Mouse (Mus musculus): ENCODE data around the gene Npas2.

Gene Npas2

DNA sequence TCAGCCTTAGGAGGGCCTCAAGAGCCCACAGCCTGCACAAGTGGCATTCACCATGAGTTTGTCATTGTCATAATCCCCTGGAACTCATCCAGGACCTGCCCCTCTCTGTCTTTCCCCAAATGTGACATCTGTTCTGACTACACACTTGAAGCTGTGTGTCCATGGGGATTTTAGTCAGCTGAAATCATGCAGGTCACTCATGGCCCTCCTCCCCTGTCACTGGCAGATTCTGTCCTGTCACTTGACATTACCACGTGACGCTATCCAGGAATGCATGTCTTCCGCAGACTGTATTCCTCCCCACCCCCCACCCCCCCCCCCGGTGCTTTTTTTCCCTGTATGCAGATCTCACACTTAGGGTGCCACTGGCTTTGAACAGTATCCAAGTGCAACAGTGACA lies 94.3 kb downstream of the Npas2 start:
- no peak for DNase-seq

GRCm38 (mm10) chr1:39288425-39288824 lies 94.9 kb downstream of the Npas2 start:
- no peak for DNase-seq

GRCm38 (mm10) chr1:39292001-39292400 lies 98.5 kb downstream of the Npas2 start:
- no peak for DNase-seq

- no peak for DNase-seq
Measured at GRCm38 (mm10) chr1:39298294-39298693, 104.8 kb downstream of the Npas2 start.

GRCm38 (mm10) chr1:39300243-39300642 lies 106.7 kb downstream of the Npas2 start:
- no peak for DNase-seq

DNA sequence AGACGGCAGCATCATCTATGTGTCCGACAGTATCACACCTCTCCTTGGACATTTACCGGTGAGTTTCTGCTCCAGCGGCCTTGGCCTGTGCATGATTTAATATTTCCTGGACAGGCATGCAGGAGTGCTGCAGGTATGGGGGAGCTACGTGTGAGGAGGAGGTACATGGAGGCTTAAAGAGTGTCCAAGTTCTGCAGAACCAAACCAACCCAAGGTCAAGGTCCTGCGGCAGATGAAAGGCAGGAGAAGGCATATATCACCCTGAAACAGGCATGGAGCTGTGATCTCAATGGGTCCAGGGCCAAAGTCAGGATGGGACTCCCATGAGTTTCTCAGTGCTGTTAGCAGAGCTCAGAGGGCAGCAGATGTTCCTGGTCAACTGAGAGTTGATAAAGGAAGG lies 107.1 kb downstream of the Npas2 start:
- no peak for DNase-seq

- no peak for DNase-seq
Measured at GRCm38 (mm10) chr1:39302246-39302645, 108.7 kb downstream of the Npas2 start.

GRCm38 (mm10) chr1:39303054-39303649 lies 109.6 kb downstream of the Npas2 start:
- no peak for DNase-seq

- DNase-seq, result no peak
Measured at GRCm38 (mm10) chr1:39307291-39307690, 113.8 kb downstream of the Npas2 start.

DNA sequence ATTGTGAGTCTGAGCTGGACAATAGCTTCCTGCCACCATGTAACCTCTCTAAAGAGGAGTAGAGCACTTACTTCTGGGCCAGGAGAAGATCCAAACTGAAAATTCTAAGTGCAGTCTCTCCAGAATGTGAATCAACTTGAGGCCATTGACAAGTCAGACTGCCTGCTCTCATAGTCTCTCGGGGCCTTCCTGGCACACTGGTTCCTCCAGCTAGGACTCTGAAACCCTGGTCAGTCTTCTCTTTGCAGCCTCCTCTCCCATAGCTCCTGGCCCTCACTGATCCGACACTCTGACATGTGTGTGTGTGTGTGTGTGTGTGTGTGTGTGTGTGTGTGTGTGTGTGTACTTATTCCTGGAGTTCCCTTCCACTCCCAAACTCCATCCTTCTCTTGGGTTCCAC lies 114.4 kb downstream of the Npas2 start:
- no peak for DNase-seq

DNA sequence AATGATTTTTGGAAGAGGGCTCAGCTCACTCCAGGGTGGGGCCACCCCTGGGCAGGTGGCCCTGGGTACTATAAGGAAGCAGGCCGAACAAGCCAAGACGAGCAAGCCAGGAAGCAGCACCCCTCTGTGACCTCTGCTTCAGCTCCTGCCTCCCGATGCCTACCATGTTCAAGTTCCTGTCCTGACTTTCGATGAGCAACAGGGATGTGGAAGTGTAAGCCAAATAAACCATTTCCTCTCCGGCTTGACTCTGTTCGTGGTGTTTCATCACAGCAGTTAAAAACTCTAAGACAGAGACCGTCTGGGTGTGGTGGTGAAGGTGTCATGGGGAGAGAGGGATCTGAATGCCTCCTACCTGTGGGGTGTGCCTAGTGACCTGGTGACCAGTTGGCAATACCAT lies 116.0 kb downstream of the Npas2 start:
- DNase-seq, result no peak

DNA sequence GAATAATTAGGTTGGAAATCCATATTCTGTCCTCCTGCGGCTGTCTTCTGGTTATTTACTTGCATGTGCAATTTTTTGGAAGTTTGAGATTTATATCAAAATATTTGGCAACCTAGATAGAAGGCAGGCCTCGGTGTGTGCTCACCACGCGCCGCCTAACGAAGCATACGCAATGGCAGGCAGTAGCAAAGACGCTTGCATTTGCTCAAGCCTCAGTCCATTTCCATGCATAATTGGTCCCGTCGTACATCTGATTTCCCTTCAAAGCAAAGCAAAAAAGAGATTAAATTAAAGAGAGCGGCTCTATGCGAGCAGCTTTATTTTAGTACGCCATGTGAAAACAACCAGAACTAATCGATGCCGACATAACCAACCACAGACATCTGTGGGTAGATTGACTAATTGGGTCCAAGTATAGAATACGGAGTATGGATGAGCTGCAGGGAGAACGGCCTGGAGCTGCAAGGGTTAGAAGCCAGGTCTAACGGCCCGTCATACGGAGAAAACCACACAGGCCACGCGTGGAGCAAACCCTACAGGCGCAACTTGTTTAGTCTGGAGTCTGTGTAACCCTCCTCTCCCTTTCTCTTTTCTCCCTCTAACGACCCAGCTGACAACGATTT lies 118.9 kb downstream of the Npas2 start:
- DNase-seq, result no peak

DNA sequence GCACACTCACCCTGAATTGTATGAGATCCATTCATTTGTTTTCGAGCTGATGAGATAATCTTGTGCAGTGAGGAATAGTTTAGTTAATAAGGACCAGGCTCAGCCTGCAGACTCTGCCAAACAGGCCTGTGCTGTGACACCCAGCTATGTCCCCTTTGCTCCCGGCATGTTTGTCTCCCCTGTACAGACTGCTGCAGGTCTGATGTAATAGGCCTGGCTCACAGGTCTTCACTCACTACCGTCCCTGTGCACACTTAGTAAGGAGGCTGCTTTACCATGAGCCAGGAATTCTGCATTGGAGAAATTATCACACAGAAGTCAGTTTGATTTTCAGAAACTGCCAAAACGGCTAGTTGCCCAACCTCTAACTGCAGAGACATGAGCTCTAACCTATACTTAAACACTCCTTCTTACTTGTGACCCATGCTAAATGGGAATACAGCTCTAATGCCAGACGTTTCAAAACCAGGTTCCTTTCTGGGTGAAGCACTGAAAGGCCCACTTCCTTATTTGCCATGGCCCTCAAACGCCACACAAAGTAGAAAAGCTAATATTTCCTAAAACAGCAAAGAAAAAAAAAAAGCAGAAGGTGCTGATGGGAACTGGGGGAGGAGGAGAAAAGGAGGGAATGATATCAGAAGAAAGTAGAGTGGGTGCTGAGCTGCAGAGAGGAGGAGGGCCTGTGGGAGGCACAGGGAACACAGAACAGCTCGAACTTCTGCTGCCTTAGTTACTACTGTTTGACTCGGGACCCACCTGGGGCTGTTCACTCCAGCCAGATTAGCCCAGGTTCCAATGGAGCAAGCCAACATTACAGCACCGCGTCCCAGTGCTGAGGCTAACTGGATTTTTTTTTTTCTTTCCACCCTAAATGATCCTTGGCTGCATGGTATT lies 120.1 kb downstream of the Npas2 start:
- DNase-seq, result no peak

DNA sequence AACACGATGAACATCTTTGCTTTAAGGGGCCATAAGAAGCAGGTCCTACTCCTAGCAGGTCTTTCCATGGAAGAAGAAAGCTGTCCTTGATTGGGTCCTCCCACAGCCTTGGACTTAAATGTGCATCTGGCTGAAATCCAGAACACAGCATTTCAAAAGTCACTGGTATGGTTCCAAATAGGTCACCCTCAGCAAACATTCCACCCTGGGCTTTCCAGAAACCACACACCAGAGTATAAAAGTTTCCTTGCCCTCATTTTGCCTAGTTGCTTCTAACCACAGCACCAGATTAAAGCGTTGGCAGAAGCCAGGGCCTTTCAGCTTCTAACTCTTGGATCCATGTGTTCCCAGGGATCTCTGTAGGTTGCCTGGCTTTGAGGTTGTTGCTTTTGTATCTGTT lies 124.4 kb downstream of the Npas2 start:
- DNase-seq, result no peak

DNA sequence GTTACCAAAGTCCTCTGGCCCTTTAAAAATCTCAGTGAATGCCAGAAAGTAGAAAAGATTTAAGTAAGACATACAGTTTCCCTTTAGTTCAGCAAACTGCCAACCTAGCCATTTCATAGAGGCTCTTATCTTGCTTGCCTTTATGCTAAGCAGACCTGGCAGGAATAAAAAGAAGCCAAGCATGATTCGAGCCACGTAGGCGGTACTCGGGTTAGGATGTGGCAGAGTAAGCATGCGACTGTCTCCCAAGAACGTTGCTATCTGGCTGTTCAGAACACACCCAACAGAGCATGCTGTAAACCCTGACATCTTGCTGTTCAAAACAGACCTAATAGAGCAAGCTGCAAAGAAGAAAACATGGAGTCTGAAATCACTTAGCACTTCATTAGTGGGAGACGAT lies 125.3 kb downstream of the Npas2 start:
- DNase-seq, result no peak

- no peak for DNase-seq
Measured at GRCm38 (mm10) chr1:39321954-39322353, 128.4 kb downstream of the Npas2 start.

GRCm38 (mm10) chr1:39325228-39325627 lies 131.7 kb downstream of the Npas2 start:
- no peak for DNase-seq

DNA sequence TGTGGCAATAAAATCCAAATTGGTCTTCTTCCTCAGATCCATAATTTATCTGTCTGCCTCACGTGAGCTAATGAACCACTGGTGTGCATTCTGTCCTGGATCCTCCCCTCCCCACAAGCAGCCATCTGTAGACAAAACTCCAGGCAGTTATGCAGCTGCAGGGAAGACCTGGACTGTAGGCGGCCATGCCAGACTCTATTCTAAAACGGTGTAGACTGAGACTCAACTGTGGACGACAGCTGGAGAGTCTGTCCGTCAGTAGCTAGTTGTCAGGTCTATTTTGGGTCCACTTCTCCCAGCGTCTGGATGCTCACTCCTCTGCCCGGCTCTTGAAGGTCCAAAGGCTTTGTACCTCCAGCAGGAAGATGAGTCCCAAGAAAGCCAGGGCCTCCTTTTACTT lies 134.0 kb downstream of the Npas2 start:
- DNase-seq, result no peak

DNA sequence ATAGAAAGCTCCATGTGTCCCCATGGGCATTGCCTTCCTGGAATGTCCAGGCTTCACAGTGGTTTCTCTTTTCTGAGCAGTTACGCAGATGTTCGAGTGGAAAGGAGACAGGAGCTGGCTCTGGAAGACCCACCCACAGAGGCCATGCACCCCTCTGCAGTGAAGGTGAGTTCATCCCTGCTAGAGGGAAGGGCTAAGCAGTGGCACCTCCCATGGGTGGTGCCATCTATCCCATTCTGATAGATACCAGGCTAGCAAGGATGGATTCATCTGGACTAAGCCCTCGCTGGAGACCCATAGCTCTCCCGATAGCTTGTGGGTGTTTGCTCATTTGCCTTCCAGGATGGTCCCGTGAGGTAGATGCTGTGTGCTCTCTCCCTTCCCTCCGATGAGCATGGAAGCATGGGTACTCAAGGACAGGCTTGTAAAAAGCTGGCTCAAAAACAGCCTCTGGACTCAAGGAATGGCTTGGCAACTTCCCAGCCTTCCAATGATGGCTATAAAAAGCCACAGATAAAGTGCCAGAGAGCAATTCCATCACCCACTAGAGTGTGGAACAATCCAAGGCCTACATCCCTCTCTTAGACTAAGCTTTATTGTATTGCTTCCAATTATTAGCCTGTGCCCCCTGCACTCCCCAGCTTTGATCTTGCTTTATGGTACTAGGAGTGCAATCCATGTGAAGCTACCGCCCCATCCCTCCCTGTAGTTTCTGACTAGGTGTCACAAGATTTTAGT lies 137.5 kb downstream of the Npas2 start:
- no peak for DNase-seq

DNA sequence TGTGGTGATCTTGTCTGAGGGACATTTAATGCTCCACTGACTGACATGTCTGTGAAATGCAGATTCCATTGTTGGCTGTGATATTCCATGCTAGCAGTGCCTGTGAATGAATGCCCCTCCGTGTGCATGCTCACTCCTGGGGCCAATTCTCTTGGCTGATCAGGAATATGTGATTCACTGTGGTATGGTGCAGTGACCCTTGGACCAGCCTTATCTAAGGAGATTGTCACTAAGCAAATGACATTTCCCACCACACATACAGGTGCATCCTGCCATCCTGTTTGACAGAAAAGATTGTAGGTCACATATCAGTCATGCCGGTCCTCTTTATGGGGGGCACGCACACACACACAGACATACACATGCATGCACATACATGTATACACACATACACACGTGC lies 138.9 kb downstream of the Npas2 start:
- no peak for DNase-seq

GRCm38 (mm10) chr1:39335561-39336196 lies 142.1 kb downstream of the Npas2 start:
- no peak for DNase-seq

- no peak for DNase-seq
Measured at GRCm38 (mm10) chr1:39336788-39337187, 143.3 kb downstream of the Npas2 start.

GRCm38 (mm10) chr1:39338831-39339230 lies 145.3 kb downstream of the Npas2 start:
- no peak for DNase-seq

All from cerebellum, adult 11-12 months (tissue).